Mouse (Mus musculus) macrophage (primary cell): ENCODE results near the gene Efnb2. TPM values are rescaled to one million over a fixed set of nuclear protein-coding genes. Genes with fewer than 3 reads are reported as not detected.

ENCODE experiments used
- H3K27ac ChIP-seq: fragments of 350-480 bp; formaldehyde crosslinking; 2 replicates; pipeline ENCODE4 v1.9.0; 2021
- H3K36me3 ChIP-seq: fragments of 350-480 bp; formaldehyde crosslinking; 2 replicates; pipeline ENCODE4 v1.9.0; 2021; ENCODE audit errors: inconsistent target
- H3K4me3 ChIP-seq: fragments of 350-480 bp; formaldehyde crosslinking; 2 replicates; pipeline ENCODE4 v1.9.0; 2021; ENCODE audit errors: inconsistent target
- H3K79me2 ChIP-seq: fragments of 350-480 bp; formaldehyde crosslinking; 2 replicates; pipeline ENCODE4 v1.9.0; 2021; ENCODE audit errors: inconsistent target
- WGBS: methylation state at CpG from one replicate; pipeline ENCODE4 v1.1.7; 2026; ENCODE audit warnings: inconsistent platforms; ENCODE audit not compliant: missing documents; 5-methylcytosine and 5-hydroxymethylcytosine counted together
- polyA plus RNA-seq: library from polyadenylated mRNA; stranded (reverse); fragments of 250-400 nt; gene quantifications from 3 replicates; pipeline ENCODE4 v1.2.4, GENCODE M21; 2018; ENCODE audit warnings: inconsistent platforms

Efnb2 gene
- polyA plus RNA-seq, 1 experiment from 2014 or later = 0.17 TPM

GRCm38 (mm10) chr8:8647824-8648223, 13.2 kb downstream of the Efnb2 start:
- H3K4me3 ChIP-seq = no peak overlapping the region
- no peaks in the 10 kb centered on the region for H3K79me2 ChIP-seq
- 78% methylated on average over 7 of the region's 7 CpGs for WGBS
- H3K27ac ChIP-seq = no peak overlapping the region
- H3K36me3 ChIP-seq = no peaks in the 10 kb centered on the region

GRCm38 (mm10) chr8:8647319-8647718, 13.7 kb downstream of the Efnb2 start:
- no peak overlapping the region for H3K27ac ChIP-seq
- WGBS = 69% methylated on average over 3 of the region's 3 CpGs

DNA sequence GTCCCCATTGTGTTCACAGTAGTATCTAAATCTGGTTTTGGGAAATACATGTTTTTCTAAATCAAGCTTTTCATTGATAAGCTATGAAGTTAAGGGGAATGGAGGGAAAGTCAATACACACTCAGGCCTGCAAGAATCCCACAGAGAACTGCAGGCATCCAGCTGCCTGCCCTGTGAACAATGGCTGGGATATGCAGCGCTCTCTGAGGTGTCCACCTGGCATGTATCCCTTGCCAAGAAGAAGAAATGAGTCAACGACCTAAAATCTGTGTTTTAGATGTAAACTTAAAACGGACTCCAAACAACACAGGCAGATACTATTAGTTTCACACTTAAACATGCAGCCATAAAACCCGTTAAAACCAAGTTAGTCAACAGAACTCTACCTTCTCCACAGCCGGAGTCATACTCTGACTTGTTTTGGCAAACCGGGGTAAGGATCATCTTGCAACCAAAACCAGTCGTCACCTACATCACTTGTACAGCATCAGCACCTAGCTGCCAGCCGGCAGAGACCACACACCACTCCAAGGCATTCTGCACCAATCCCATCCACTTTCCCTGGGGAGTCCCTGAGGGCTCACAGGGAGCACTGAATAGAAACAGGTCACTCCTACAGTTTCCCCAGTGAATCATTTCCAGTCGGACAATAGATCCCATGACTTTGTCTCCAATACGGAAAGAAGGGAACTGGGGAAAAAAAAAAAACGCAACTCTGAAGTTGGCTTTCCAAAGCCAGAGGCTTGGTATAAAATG, 16.7 kb downstream of the Efnb2 start:
- H3K79me2 ChIP-seq = no peaks in the 10 kb centered on the region
- no peak overlapping the region for H3K27ac ChIP-seq
- no peak overlapping the region for H3K4me3 ChIP-seq
- 95% methylated on average over 11 of the region's 11 CpGs for WGBS
- H3K36me3 ChIP-seq = no peaks in the 10 kb centered on the region

More at GRCm38 (mm10) chr8:8647319-8647718, 13.7 kb downstream of the Efnb2 start:
- H3K79me2 ChIP-seq = no peaks in the 10 kb centered on the region
- H3K36me3 ChIP-seq = no peaks in the 10 kb centered on the region
- no peak overlapping the region for H3K4me3 ChIP-seq

DNA sequence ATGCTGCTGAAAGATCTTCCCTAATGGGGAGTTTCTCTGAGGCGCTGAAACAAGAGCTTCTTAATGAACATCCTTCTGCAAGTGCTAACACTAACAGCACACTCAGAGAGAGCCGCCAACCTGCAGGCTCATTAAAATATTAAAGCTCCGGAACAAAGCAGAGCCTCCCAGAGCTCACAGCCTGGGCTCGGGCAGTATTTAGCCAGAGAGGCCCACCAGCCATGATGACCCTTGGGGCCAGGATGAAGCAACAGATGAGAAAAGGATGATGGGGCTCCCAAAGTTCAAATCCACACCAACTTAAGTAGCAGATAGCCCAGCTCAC, 20.8 kb downstream of the Efnb2 start:
- Histone ChIP-seq H3K27ac (no peak overlapping the region), H3K4me3 (no peak overlapping the region), H3K36me3 (no peaks in the 10 kb centered on the region), H3K79me2 (no peaks in the 10 kb centered on the region)
- 89% methylated on average over 4 of the region's 4 CpGs for WGBS

DNA sequence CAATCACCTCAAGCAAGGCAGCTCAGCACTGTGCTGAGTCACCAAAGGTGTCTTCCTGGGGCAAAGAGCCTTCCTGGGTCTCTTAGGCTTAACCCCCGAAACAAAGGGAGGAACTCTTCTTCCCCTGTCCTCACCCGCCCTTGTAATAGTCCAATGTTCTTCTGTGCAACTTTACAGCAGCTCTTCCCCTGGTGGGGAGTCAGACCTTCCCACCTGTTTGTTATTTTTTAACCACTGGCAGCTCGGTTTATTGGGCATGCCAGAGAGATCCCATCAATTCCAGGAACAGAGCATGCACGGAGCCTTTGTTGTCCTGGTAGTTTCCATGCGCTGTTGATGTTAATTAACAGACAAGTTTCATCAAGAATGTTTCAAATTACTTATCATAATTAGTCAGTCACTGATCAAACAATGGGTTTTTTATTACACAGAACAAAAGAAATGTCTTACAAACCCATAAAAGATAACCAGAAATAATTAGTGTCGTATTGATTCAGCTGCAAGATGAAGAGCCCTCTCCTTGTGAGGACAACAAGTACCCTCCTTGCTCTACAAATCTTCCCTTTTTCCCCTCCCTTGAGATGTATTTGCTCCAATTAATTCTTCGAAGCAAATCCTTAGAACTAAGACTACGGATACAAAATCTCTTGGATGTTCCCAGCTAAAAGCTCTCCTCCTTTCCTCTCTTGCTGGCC, 21.3 kb downstream of the Efnb2 start:
- Histone ChIP-seq H3K4me3 (no peak overlapping the region), H3K79me2 (no peaks in the 10 kb centered on the region), H3K27ac (no peak overlapping the region), H3K36me3 (no peaks in the 10 kb centered on the region)
- 79% methylated on average over 7 of the region's 8 CpGs for WGBS

- H3K36me3 ChIP-seq = no peaks in the 10 kb centered on the region
- WGBS = 92% methylated on average over 6 of the region's 7 CpGs
- no peaks in the 10 kb centered on the region for H3K79me2 ChIP-seq
- H3K4me3 ChIP-seq = no peak overlapping the region
- H3K27ac ChIP-seq = no peak overlapping the region
Measured at GRCm38 (mm10) chr8:8631394-8631793, 29.6 kb downstream of the Efnb2 start.

- H3K4me3 ChIP-seq = no peak overlapping the region
- no peaks in the 10 kb centered on the region for H3K79me2 ChIP-seq
- 81% methylated on average over 7 of the region's 7 CpGs for WGBS
- H3K36me3 ChIP-seq = no peaks in the 10 kb centered on the region
- H3K27ac ChIP-seq = no peak overlapping the region
Measured at GRCm38 (mm10) chr8:8624017-8624416, 37.0 kb downstream of the Efnb2 start.

DNA sequence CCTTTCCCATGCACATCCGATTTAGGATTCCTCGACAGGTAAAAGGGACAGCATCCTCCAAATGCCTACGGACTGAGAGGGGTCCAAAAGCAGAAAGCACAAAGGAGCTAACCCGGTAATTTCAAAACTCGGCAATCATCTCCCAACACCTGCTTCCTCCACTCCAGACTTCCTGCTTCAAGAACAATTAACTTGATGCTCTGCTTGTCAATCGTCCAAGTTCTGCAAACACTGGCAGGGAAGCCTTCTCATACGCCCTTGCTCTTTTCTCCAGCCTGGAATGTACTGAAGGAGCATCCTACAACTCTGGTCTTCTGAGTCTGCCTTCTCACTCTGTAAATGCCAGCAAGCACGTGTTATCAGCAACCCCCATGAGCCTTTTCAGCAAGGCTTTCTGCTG, 37.6 kb downstream of the Efnb2 start:
- Histone ChIP-seq H3K36me3 (no peaks in the 10 kb centered on the region), H3K27ac (no peak overlapping the region), H3K79me2 (no peaks in the 10 kb centered on the region), H3K4me3 (no peak overlapping the region)
- WGBS = 2% methylated on average over 8 of the region's 8 CpGs

GRCm38 (mm10) chr8:8622476-8622875, 38.6 kb downstream of the Efnb2 start:
- Histone ChIP-seq H3K79me2 (no peaks in the 10 kb centered on the region), H3K4me3 (no peak overlapping the region), H3K36me3 (no peaks in the 10 kb centered on the region), H3K27ac (no peak overlapping the region)
- WGBS = 91% methylated on average over 3 of the region's 3 CpGs

- WGBS = 90% methylated on average over 12 of the region's 12 CpGs
- no peak overlapping the region for H3K4me3 ChIP-seq
- H3K79me2 ChIP-seq = no peaks in the 10 kb centered on the region
- H3K36me3 ChIP-seq = no peaks in the 10 kb centered on the region
- no peak overlapping the region for H3K27ac ChIP-seq
Measured at GRCm38 (mm10) chr8:8622031-8622430, 39.0 kb downstream of the Efnb2 start.

DNA sequence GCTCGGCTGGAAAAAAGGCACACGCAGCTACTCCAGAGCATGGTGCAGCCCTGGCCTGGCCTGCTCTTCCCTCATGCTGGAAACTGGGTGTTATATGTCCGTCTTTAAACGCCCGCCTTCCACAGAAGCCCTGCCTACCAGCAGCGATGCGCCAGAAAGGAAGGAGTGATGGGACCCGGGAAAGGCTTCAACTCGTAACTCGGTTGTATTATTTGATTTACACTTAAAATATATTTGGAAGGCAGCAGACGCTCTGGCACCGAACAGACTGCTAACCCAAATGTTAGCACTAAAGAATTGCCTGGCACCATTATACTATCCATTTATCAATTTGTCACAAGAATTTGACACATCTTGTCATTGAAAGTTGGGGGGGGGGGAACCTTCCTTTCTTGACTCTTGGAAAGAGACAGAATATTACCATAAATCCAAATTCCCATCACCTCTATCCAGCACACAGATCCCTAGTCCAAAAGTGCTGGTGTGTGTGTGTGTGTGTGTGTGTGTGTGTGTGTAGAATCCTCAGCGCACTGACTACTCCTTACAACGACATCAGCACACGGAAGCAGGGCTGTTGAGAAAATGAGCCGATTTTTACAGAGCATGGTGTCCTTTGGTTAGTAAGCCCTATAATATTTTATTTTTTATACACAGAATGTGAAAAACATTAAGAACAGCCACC, 39.7 kb downstream of the Efnb2 start:
- no peaks in the 10 kb centered on the region for H3K36me3 ChIP-seq
- 97% methylated on average over 14 of the region's 16 CpGs for WGBS
- no peak overlapping the region for H3K4me3 ChIP-seq
- no peak overlapping the region for H3K27ac ChIP-seq
- no peaks in the 10 kb centered on the region for H3K79me2 ChIP-seq

DNA sequence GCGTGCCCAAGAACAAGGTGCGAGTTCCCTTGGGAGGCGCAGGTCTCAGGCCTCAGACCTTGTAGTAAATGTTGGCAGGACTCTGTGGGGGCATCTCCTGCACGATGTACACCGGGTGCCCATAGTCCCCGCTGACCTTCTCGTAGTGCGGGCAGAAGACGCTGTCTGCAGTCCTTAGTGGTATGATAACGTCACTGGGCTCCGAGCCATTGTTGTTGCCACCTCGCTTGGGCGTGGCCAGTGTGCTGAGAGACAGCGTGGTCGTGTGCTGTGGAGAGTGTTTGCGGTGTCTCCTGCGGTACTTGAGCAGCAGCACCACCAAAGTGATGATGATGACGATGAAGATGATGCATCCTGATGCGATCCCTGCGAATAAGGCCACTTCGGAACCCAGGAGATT, 40.5 kb downstream of the Efnb2 start:
- no peaks in the 10 kb centered on the region for H3K79me2 ChIP-seq
- H3K4me3 ChIP-seq = no peak overlapping the region
- H3K27ac ChIP-seq = no peak overlapping the region
- H3K36me3 ChIP-seq = no peaks in the 10 kb centered on the region
- WGBS = 95% methylated on average over 21 of the region's 21 CpGs

DNA sequence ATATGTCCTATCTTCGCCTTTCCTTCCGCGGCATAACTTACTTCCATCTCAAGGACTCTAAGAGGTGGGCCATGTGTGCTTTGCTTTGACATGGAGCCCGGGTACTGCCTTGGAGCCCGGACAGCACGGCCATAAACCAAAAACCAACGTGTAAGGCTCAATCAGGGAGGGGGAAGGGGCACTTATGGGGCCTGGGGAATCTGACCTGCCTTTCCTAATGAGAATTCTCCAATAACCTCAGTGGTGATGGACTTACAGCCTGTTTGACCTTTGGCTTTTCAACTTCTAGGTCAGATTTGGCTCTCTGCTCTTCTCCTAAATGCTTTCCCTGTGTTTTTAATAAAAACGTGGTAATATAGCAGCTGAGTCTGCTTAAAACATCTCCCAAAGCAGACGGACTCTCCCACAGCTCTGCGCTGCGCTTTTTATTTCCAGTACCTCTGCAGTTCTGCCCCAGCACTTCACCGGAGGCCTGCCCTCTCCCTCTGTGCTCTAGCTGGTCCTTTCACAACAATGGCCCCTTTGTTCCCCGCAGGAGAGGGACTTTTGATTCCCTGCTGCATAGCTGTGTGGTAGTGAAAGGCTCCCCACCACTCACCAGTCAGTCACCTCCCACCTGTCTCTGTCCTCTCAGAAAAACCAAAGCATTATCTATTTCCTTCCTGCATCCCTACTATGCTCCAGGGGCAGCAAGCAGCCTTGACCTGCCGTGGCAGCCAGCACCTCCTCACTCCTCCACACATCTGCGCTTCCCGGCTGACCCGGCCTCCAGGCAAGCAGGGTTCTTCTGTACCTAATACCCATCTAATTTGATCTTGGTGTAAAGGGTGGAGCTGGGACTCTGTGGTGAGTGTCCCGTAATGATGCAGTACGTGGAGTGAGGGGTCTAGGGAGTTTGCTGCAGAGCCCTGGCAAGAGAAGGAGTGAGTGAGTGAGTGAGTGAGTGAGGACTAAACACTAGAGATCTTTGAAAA, 41.5 kb downstream of the Efnb2 start:
- Histone ChIP-seq H3K36me3 (no peaks in the 10 kb centered on the region), H3K79me2 (no peaks in the 10 kb centered on the region), H3K4me3 (no peak overlapping the region), H3K27ac (no peak overlapping the region)
- WGBS = 87% methylated on average over 19 of the region's 19 CpGs

DNA sequence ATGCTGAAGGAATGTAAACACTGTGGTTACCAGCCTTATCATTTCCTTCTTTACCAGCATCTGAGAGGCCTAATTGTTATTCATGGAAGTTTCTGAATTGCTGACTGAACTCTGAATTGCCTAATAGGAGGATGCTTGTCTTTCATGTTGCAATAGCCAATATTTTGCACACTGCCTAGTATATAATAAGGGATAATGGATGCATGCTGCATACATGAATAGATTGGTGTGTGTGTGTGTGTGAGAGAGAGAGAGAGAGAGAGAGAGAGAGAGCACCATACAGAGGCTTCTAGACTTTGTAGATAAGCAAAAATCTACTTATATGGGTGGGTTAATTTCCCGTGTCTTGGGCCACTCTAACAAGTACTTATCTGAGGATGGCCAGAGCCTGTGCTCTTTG, 47.2 kb downstream of the Efnb2 start:
- 100% methylated on average over 1 of the region's 1 CpGs for WGBS
- Histone ChIP-seq H3K27ac (no peak overlapping the region), H3K4me3 (no peak overlapping the region), H3K79me2 (no peaks in the 10 kb centered on the region), H3K36me3 (no peaks in the 10 kb centered on the region)
